Mouse (Mus musculus) adrenal gland, postnatal 0 days (tissue): ENCODE results near the gene Olfr26. TPM values are rescaled to one million over a fixed set of nuclear protein-coding genes. Genes with fewer than 3 reads are reported as not detected.

Experiments
- polyA plus RNA-seq: library from polyadenylated mRNA; unstranded; fragments of >200 nt; fragmentation: Nextera tagmentation; extraction: Ambion mirVana; gene quantifications from 2 replicates; pipeline ENCODE4 v1.2.1, GENCODE M21; 2015

The Olfr26 gene
- polyA plus RNA-seq = not detected in 2 replicates

GRCm38 (mm10) chr9:38854760-38855159 lies at the start of gene Olfr26:
TSS of gene Olfr26 (plus strand) at chr9:38855060.

GRCm38 (mm10) chr9:38814314-38814713 lies 40.5 kb upstream of the Olfr26 start, which contains the start of gene Olfr922:
TSS of gene Olfr922 (plus strand) at chr9:38814614.

GRCm38 (mm10) chr9:38826245-38826644 lies 28.6 kb upstream of the Olfr26 start, which contains the start of gene Olfr923:
TSS of gene Olfr923 (plus strand) at chr9:38826545.

GRCm38 (mm10) chr9:38844149-38844548 lies 10.7 kb upstream of the Olfr26 start, which contains the start of gene Olfr924:
TSS of gene Olfr924 (plus strand) at chr9:38844449.

GRCm38 (mm10) chr9:38876826-38877225 lies 22.0 kb downstream of the Olfr26 start, which contains the start of gene Olfr926:
TSS of gene Olfr926 (plus strand) at chr9:38877126.

Other genes starting within 250 kb of the Olfr26 start
- not detected in 2 replicates for gene Olfr914, start 250.0 kb upstream of the Olfr26 start, polyA plus RNA-seq
- not detected in 2 replicates for gene Olfr916, start 195.2 kb upstream of the Olfr26 start, polyA plus RNA-seq
- not detected in 2 replicates for gene Olfr917, start 189.2 kb upstream of the Olfr26 start, polyA plus RNA-seq
- not detected in 2 replicates for gene Olfr918, start 180.5 kb upstream of the Olfr26 start, polyA plus RNA-seq
- gene Olfr919, start 151.4 kb upstream of the Olfr26 start, polyA plus RNA-seq = not detected in 2 replicates
- 27.9 and 38.3 TPM in 2 replicates for gene Vwa5a, start 136.8 kb upstream of the Olfr26 start, polyA plus RNA-seq
- 0.13 and 0.35 TPM in 2 replicates for gene Olfr920, start 102.8 kb upstream of the Olfr26 start, polyA plus RNA-seq
- not detected in 2 replicates for gene Olfr921, start 82.0 kb upstream of the Olfr26 start, polyA plus RNA-seq
- not detected in 2 replicates for gene Olfr922, start 40.4 kb upstream of the Olfr26 start, polyA plus RNA-seq
- not detected in 2 replicates for gene Olfr923, start 28.5 kb upstream of the Olfr26 start, polyA plus RNA-seq
- not detected in 2 replicates for gene Olfr924, start 10.6 kb upstream of the Olfr26 start, polyA plus RNA-seq
- not detected in 2 replicates for gene Olfr926, start 22.1 kb downstream of the Olfr26 start, polyA plus RNA-seq
- not detected in 2 replicates for gene Olfr930, start 74.7 kb downstream of the Olfr26 start, polyA plus RNA-seq
- gene Olfr933, start 117.3 kb downstream of the Olfr26 start, polyA plus RNA-seq = not detected in 2 replicates
- not detected in 2 replicates for gene Olfr934, start 133.3 kb downstream of the Olfr26 start, polyA plus RNA-seq
- not detected in 2 replicates for gene Olfr935, start 144.6 kb downstream of the Olfr26 start, polyA plus RNA-seq
- not detected in 2 replicates for gene Olfr146, start 168.3 kb downstream of the Olfr26 start, polyA plus RNA-seq
- not detected in 2 replicates for gene Olfr937, start 209.9 kb downstream of the Olfr26 start, polyA plus RNA-seq
- not detected in 2 replicates for gene Olfr938, start 223.8 kb downstream of the Olfr26 start, polyA plus RNA-seq